Mouse (Mus musculus): ENCODE measurements around the gene Blm. TPM values are rescaled to one million over a fixed set of nuclear protein-coding genes. Genes with fewer than 3 reads are reported as not detected.
A peak's percentile ranks its signal among the peaks of the same experiment; 100 is the strongest.

Gene Blm
- 24.6 and 27.8 TPM in 2 replicates for polyA plus RNA-seq (2012)

- TF ChIP-seq GATA1 (IDR thresholded peaks at IDR 0.05; ENCODE audit: low read length): no peak
- no peak for TF ChIP-seq TAL1 (IDR thresholded peaks at IDR 0.05; ENCODE audit: low read length)
- H3K4me1 ChIP-seq (ENCODE audit: control insufficient read depth): peaks cover 62% of the 10 kb centered on the region
- no peaks in the 10 kb centered on the region for H3K9me3 ChIP-seq (ENCODE audit: control insufficient read depth, low read length)
- no peaks in the 10 kb centered on the region for H3K27me3 ChIP-seq (ENCODE audit: control insufficient read depth)
- peaks cover 30% of the 10 kb centered on the region for H3K36me3 ChIP-seq (ENCODE audit: control insufficient read depth)
- peak within 1 kb of the TSS; percentile 95 for H3K4me3 ChIP-seq (replicated peaks)
Measured at GRCm38 (mm10) chr7:80535009-80535744, at the start of gene Blm. Gene Blm (minus strand): TSS chr7:80535119.

DNA sequence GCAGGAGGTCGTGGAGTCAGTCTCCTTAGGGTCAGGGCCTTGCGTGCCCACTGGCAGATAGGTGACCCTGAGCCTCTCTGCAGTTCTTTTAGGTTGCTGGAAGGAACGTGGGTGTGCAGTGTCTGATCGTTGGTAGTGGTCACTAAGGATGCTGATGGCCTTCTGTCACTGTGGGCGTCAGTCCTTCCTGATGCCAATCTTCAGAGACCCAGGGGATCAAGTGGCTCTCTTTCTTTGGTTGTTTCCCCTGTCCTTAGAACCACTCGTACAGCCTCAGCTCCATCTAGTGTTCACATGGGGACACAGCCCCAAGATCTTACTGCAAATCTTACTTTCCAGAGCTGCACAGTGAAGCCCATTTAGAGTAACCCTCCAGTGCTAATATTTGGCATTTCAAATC is 49.1 kb upstream of the Blm start:
- 0 out of 2 replicates have a peak, but pooled peaks cover 2% of the 10 kb centered on the region for H3K27me3 ChIP-seq (ENCODE audit: control insufficient read depth)
- no peaks in the 10 kb centered on the region for H3K9me3 ChIP-seq (ENCODE audit: control insufficient read depth, low read length)
- no peak overlapping the region for H3K4me3 ChIP-seq (replicated peaks)
- no peak for TF ChIP-seq GATA1 (IDR thresholded peaks at IDR 0.05; ENCODE audit: low read length)
- no peak for TF ChIP-seq TAL1 (IDR thresholded peaks at IDR 0.05; ENCODE audit: low read length)
- H3K4me1 ChIP-seq (ENCODE audit: control insufficient read depth): peaks cover 6% of the 10 kb centered on the region
- peaks cover 7% of the 10 kb centered on the region for H3K36me3 ChIP-seq (ENCODE audit: control insufficient read depth)

- TF ChIP-seq GATA1 (IDR thresholded peaks at IDR 0.05; ENCODE audit: low read length) (no peak), TAL1 (IDR thresholded peaks at IDR 0.05; ENCODE audit: low read length) (no peak)
- 0 out of 2 replicates have a peak, but pooled peaks cover 2% of the 10 kb centered on the region for H3K27me3 ChIP-seq (ENCODE audit: control insufficient read depth)
- H3K9me3 ChIP-seq (ENCODE audit: control insufficient read depth, low read length): no peaks in the 10 kb centered on the region
- no peak overlapping the region for H3K4me3 ChIP-seq (replicated peaks)
- H3K36me3 ChIP-seq (ENCODE audit: control insufficient read depth): no peaks in the 10 kb centered on the region; the same call in 1 of the 2 replicates
- H3K4me1 ChIP-seq (ENCODE audit: control insufficient read depth): peaks cover 6% of the 10 kb centered on the region
Measured at GRCm38 (mm10) chr7:80582821-80583451, 48.0 kb upstream of the Blm start.

- no peak overlapping the region for H3K4me3 ChIP-seq (replicated peaks)
- peaks cover 6% of the 10 kb centered on the region for H3K4me1 ChIP-seq (ENCODE audit: control insufficient read depth)
- TF ChIP-seq TAL1 (IDR thresholded peaks at IDR 0.05; ENCODE audit: low read length): no peak
- no peak for TF ChIP-seq GATA1 (IDR thresholded peaks at IDR 0.05; ENCODE audit: low read length)
- peaks cover 11% of the 10 kb centered on the region for H3K27me3 ChIP-seq (ENCODE audit: control insufficient read depth)
- no peaks in the 10 kb centered on the region for H3K36me3 ChIP-seq (ENCODE audit: control insufficient read depth)
- H3K9me3 ChIP-seq (ENCODE audit: control insufficient read depth, low read length): no peaks in the 10 kb centered on the region
Measured at GRCm38 (mm10) chr7:80580368-80580767, 45.4 kb upstream of the Blm start.

- Histone ChIP-seq H3K4me1 (ENCODE audit: control insufficient read depth) (no peaks in the 10 kb centered on the region; the same call in 1 of the 2 replicates), H3K27me3 (ENCODE audit: control insufficient read depth) (peaks cover 16% of the 10 kb centered on the region)
- no peak for TF ChIP-seq GATA1 (IDR thresholded peaks at IDR 0.05; ENCODE audit: low read length)
Measured at GRCm38 (mm10) chr7:80577417-80577980, 42.6 kb upstream of the Blm start.

GRCm38 (mm10) chr7:80576626-80577025 is 41.7 kb upstream of the Blm start:
- H3K27me3 ChIP-seq (ENCODE audit: control insufficient read depth): peaks cover 16% of the 10 kb centered on the region
- H3K4me3 ChIP-seq (replicated peaks): no peak overlapping the region
- no peaks in the 10 kb centered on the region; the same call in 1 of the 2 replicates for H3K4me1 ChIP-seq (ENCODE audit: control insufficient read depth)
- H3K9me3 ChIP-seq (ENCODE audit: control insufficient read depth, low read length): no peaks in the 10 kb centered on the region
- no peaks in the 10 kb centered on the region for H3K36me3 ChIP-seq (ENCODE audit: control insufficient read depth)
- TF ChIP-seq GATA1 (IDR thresholded peaks at IDR 0.05; ENCODE audit: low read length) (no peak), TAL1 (IDR thresholded peaks at IDR 0.05; ENCODE audit: low read length) (no peak)

More at GRCm38 (mm10) chr7:80577417-80577980, 42.6 kb upstream of the Blm start:
- Histone ChIP-seq H3K9me3 (ENCODE audit: control insufficient read depth, low read length) (no peaks in the 10 kb centered on the region), H3K36me3 (ENCODE audit: control insufficient read depth) (no peaks in the 10 kb centered on the region), H3K4me3 (replicated peaks) (no peak overlapping the region)

GRCm38 (mm10) chr7:80575750-80576149 is 40.8 kb upstream of the Blm start:
- H3K27me3 ChIP-seq (ENCODE audit: control insufficient read depth): peaks cover 16% of the 10 kb centered on the region
- H3K4me3 ChIP-seq (replicated peaks): no peak overlapping the region
- no peaks in the 10 kb centered on the region; the same call in 1 of the 2 replicates for H3K4me1 ChIP-seq (ENCODE audit: control insufficient read depth)
- no peaks in the 10 kb centered on the region for H3K36me3 ChIP-seq (ENCODE audit: control insufficient read depth)
- TF ChIP-seq GATA1 (IDR thresholded peaks at IDR 0.05; ENCODE audit: low read length) (no peak), TAL1 (IDR thresholded peaks at IDR 0.05; ENCODE audit: low read length) (no peak)
- no peaks in the 10 kb centered on the region for H3K9me3 ChIP-seq (ENCODE audit: control insufficient read depth, low read length)

GRCm38 (mm10) chr7:80573076-80573475 is 38.2 kb upstream of the Blm start:
- Histone ChIP-seq H3K4me3 (replicated peaks) (no peak overlapping the region), H3K27me3 (ENCODE audit: control insufficient read depth) (peaks cover 14% of the 10 kb centered on the region), H3K4me1 (ENCODE audit: control insufficient read depth) (no peaks in the 10 kb centered on the region), H3K36me3 (ENCODE audit: control insufficient read depth) (no peaks in the 10 kb centered on the region), H3K9me3 (ENCODE audit: control insufficient read depth, low read length) (no peaks in the 10 kb centered on the region)
- no peak for TF ChIP-seq GATA1 (IDR thresholded peaks at IDR 0.05; ENCODE audit: low read length)
- TF ChIP-seq TAL1 (IDR thresholded peaks at IDR 0.05; ENCODE audit: low read length): no peak

- no peak for TF ChIP-seq TAL1 (IDR thresholded peaks at IDR 0.05; ENCODE audit: low read length)
- TF ChIP-seq GATA1 (IDR thresholded peaks at IDR 0.05; ENCODE audit: low read length): no peak
- Histone ChIP-seq H3K4me3 (replicated peaks) (no peak overlapping the region), H3K27me3 (ENCODE audit: control insufficient read depth) (no peaks in the 10 kb centered on the region), H3K4me1 (ENCODE audit: control insufficient read depth) (no peaks in the 10 kb centered on the region), H3K36me3 (ENCODE audit: control insufficient read depth) (no peaks in the 10 kb centered on the region), H3K9me3 (ENCODE audit: control insufficient read depth, low read length) (no peaks in the 10 kb centered on the region)
Measured at GRCm38 (mm10) chr7:80567982-80568381, 33.1 kb upstream of the Blm start.

All from erythroblast, embryonic 14.5 days (primary cell).